Mouse (Mus musculus): ENCODE data around the gene Psg17. TPM values are rescaled to one million over a fixed set of nuclear protein-coding genes. Genes with fewer than 3 reads are reported as not detected.
"Not testable (repeated sequence)": the region's sequence is repeated elsewhere in the genome, so short reads cannot be mapped to it uniquely, and the experiment has no call there.

The Psg17 gene
- polyA plus RNA-seq (2016; fragmentation: Nextera tagmentation; extraction: Ambion mirVana) = not detected in 2 replicates

DNA sequence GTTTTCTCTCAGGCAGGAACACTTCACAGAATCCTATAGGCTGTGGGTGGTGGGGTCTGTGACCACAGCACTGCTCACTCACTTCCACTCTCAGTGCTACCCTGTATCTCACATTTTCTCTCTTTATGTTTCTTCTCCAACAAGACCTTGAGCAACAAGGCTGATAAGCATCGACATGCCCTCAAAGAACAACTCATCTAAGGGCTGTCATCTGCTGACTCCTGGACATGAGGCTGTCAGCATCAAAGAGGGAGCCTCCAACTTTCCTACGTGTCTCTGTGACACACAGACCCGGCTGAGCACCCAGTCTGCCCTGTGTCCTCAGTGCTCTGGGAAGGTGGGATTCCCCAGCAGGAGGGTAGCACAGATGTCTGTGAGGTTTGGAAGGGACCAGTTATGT is at the start of gene Psg17:
Psg17 (minus strand) TSS at position 101 of the 400 bp plus-strand sequence.
- WGBS = 71% methylated on average over 3 of the region's 3 CpGs
- no peaks in the 10 kb centered on the region for H3K9me3 ChIP-seq (replicated peaks)
- H3K36me3 ChIP-seq = no peaks in the 10 kb centered on the region

DNA sequence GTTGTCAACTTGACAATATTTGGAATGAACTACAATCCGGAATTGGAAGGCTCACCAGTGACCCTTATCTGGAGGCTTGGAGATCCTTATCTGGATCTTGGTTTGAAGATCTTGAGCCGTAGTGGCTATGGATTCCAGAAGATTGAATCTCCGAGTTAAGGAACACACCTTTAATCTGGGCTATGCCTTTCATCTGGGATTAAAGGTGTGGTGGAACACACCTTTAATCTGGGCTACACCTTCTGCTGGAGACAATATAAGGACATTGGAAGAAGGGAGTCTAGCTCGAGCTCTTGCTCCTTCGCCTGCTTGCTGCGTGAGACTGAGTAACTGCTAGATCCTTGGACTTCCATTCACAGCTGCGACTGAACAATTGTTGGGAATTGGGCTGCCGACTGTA is 49.6 kb upstream of the Psg17 start, which contains the start of gene Pglyrp1:
Pglyrp1 (plus strand) TSS at position 301 of the 400 bp plus-strand sequence.
- not testable (repeated sequence) for H3K27me3 ChIP-seq (ENCODE audit: low read depth, poor library complexity, severe bottlenecking); DNase-seq (ENCODE audit: low spot score); H3K4me1 ChIP-seq; H3K9me3 ChIP-seq (replicated peaks); H3K4me3 ChIP-seq; H3K36me3 ChIP-seq; H3K27ac ChIP-seq
- 100% methylated on average over 1 of the region's 8 CpGs for WGBS

More for the DNA sequence above, at the start of gene Psg17:
- Histone ChIP-seq H3K27me3 (ENCODE audit: low read depth, poor library complexity, severe bottlenecking) (no peaks in the 10 kb centered on the region), H3K27ac (no peak within 1 kb of the TSS), H3K4me3 (no peak within 1 kb of the TSS), H3K4me1 (no peaks in the 10 kb centered on the region)
- DNase-seq (ENCODE audit: low spot score) = peak; percentile 13

DNA sequence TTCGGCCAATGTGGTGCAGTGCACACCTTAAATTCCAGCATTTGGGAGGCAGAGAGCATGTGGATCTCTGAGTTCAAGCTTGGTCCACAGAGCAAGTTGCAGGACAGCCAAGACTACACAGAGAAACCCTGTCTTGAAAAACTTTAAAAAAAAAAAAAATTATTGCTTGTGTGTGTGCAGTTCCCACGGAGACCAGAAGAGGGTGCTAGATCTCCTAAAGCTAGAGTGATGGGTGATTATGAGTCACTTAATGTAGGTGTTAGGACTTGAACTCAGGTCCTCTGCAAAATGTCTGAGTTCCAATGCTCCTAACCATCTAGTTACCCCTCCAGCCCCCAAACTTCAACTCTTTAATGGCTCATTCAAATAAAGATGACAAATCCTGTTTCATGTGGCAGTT is 47.1 kb upstream of the Psg17 start:
- no peak for DNase-seq (ENCODE audit: low spot score)
- H3K27ac ChIP-seq = no peak overlapping the region
- no peaks in the 10 kb centered on the region for H3K27me3 ChIP-seq (ENCODE audit: low read depth, poor library complexity, severe bottlenecking)
- no peaks in the 10 kb centered on the region for H3K9me3 ChIP-seq (replicated peaks)
- peaks cover 10% of the 10 kb centered on the region for H3K4me1 ChIP-seq
- H3K36me3 ChIP-seq = no peaks in the 10 kb centered on the region
- no peak overlapping the region for H3K4me3 ChIP-seq
- WGBS = 83% methylated on average over 2 of the region's 2 CpGs

DNA sequence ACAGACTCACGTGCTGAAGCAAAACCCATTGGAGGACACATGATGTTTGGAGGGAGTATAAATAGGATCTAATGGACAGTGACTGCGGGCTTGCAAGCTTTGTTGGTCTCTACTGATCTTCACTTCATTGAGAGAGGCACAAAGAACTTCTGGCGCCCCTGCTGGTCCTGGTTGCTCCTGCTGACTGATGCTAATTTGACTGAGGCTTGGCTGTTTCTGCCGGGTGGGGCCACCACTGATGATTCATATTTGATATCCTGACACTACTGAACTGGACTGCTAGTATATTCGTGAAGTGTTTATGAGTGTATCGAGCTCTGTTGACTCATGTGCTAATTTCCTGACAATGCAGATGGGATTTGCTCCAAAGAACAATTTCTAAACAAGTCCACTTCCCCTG is 41.4 kb upstream of the Psg17 start:
- DNase-seq (ENCODE audit: low spot score) = no peak
- H3K36me3 ChIP-seq = no peaks in the 10 kb centered on the region
- 84% methylated on average over 6 of the region's 6 CpGs for WGBS
- H3K4me1 ChIP-seq = no peaks in the 10 kb centered on the region; the same call in 1 of the 2 replicates
- no peaks in the 10 kb centered on the region for H3K27me3 ChIP-seq (ENCODE audit: low read depth, poor library complexity, severe bottlenecking)
- H3K9me3 ChIP-seq (replicated peaks) = no peaks in the 10 kb centered on the region
- H3K4me3 ChIP-seq = no peak overlapping the region
- no peak overlapping the region for H3K27ac ChIP-seq

DNA sequence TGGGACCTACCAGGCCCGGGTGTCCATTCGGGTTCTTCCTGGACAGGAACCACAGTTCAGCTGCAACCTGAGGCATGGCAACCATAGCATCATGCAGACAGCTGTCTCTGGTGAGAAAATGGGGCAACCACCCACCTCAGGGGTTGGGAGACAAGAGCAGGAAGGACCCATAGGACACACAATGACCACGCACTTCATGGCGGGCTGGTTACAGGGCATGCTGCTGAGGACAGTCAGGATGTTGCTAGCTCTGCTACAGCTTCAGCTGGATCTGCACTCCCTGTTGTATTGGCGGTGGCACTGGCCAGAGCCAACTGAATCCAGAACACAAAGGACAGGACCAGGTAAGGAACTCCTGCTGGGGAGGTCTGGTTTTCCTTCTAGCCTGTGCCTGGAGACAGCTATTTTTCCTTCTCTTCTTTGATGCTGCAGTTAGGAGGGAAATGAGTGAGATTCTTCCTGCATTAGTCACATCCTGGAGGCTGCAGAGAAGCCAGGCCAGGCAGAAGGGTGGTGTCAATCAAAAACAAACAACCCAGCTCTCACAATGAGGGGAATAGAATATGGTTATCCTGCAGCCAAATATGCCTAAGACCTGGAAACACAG is 37.0 kb upstream of the Psg17 start:
- WGBS = 82% methylated on average over 5 of the region's 5 CpGs
- no peaks in the 10 kb centered on the region for H3K27me3 ChIP-seq (ENCODE audit: low read depth, poor library complexity, severe bottlenecking)
- no peak overlapping the region for H3K4me3 ChIP-seq
- no peaks in the 10 kb centered on the region for H3K9me3 ChIP-seq (replicated peaks)
- no peaks in the 10 kb centered on the region; the same call in 1 of the 2 replicates for H3K4me1 ChIP-seq
- no peaks in the 10 kb centered on the region for H3K36me3 ChIP-seq
- H3K27ac ChIP-seq = no peak overlapping the region
- no peak for DNase-seq (ENCODE audit: low spot score)

DNA sequence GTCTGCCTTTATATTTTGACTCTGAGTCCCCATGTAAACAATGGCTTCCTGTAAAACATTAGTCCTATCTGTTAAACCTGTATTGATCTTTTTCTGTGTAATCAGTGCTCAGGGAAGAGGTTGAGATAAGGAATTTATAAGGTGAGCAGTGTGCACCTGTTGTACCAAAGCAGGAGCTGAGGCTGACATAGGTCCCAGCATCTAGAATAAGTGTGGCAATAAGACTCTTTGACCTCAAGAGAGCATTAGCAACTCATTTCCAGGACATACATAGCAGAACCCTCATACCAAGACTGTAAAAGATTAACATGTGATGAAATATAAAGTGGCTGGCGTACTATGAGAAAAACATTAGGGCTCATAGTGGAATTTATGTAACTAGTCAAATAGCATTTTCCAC is 27.0 kb upstream of the Psg17 start:
- WGBS = 96% methylated on average over 1 of the region's 1 CpGs

DNA sequence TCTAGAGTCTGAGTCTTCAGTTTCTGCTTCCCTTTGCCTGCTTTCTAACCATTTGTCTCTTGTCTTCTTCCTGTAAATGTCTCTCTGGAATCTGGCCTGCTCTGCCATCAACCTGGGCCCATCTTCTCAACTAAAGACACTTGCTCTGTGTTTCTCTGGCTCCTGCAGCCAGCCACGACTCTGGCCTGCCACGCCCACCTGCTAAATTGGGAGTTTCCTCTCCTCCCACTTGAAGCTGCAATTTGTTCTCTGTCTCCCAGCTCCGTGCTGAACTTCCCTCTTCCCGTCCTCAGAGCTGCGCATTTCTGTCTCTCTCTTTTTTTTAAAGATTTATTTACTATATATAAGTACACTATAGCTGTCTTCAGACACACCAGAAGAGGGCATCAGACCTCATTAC is 23.4 kb upstream of the Psg17 start:
- Histone ChIP-seq H3K36me3 (no peaks in the 10 kb centered on the region), H3K27me3 (ENCODE audit: low read depth, poor library complexity, severe bottlenecking) (no peaks in the 10 kb centered on the region), H3K4me1 (peaks cover 10% of the 10 kb centered on the region), H3K4me3 (no peak overlapping the region), H3K27ac (no peak overlapping the region), H3K9me3 (replicated peaks) (no peaks in the 10 kb centered on the region)
- WGBS = 35% methylated on average over 5 of the region's 5 CpGs
- no peak for DNase-seq (ENCODE audit: low spot score)

More for the DNA sequence above, 27.0 kb upstream of the Psg17 start:
- Histone ChIP-seq H3K27ac (no peak overlapping the region), H3K4me3 (no peak overlapping the region), H3K9me3 (replicated peaks) (no peaks in the 10 kb centered on the region), H3K27me3 (ENCODE audit: low read depth, poor library complexity, severe bottlenecking) (no peaks in the 10 kb centered on the region), H3K36me3 (no peaks in the 10 kb centered on the region), H3K4me1 (no peaks in the 10 kb centered on the region)
- no peak for DNase-seq (ENCODE audit: low spot score)

DNA sequence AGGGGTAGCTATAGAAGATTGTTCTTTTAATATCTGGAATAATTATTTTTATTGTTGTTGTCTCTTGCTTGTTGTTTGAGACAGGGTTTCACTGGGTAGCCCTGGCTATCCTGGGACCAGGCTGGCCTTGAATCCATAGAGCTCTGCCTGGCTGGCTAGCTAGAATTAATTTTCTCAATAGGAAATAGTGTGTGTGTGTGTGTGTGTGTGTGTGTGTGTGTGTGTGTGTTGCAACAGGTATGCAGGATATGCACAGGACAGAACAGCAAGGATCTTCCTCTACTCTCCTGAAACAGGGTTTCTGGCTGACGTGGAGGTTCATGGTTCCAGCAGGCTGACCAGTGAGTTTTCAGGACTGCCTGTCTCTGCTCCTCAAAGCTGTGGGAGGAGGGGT is 19.8 kb upstream of the Psg17 start:
- Histone ChIP-seq H3K4me1 (peaks cover 10% of the 10 kb centered on the region), H3K27me3 (ENCODE audit: low read depth, poor library complexity, severe bottlenecking) (no peaks in the 10 kb centered on the region), H3K36me3 (no peaks in the 10 kb centered on the region), H3K27ac (no peak overlapping the region; the same call in 1 of the 2 replicates), H3K9me3 (replicated peaks) (no peaks in the 10 kb centered on the region), H3K4me3 (peak overlapping the region; percentile 44)
- DNase-seq (ENCODE audit: low spot score) = no peak
- 86% methylated on average over 1 of the region's 1 CpGs for WGBS

DNA sequence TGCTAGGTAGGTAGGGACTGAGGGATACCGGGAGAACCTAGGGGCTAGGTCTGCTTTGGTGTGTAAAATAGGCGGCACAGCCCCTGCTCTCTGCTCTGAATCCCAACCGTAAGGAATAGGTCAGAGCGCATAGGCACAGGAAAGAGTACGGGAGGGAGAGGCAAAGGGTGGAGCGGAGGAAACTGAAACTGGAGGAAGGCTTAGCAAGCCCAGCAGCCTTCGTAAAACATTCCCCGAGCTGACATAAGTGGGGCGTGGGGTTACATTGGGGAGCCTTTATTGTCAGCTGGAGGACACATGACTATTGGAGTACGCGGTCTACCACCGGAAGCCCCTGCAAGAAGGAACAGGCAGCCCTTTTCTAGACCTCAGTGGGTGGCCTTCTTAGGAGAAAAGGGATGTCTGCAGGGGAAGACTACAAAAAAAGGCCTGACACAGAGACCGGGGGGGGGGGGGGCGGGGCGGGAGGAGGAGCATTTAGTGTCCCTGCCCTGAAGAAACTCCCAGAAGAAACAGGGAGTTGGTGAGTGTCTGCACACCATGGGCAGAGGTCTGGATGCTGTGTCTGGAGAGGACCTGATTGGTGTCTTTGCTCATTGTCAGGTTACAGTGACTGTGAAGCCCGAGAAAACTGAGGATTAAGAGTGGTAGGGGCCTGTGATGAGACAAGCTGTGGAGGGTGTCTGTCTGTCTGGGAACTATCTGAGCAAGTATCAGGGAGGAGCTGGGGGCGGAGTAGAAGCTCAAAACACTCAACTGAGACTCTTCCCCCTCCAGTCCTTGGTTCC is 19.2 kb upstream of the Psg17 start:
- DNase-seq (ENCODE audit: low spot score) = peak; percentile 57
- WGBS = 7% methylated on average over 14 of the region's 17 CpGs
- Histone ChIP-seq H3K9me3 (replicated peaks) (no peaks in the 10 kb centered on the region), H3K4me3 (peak overlapping the region; percentile 44), H3K27me3 (ENCODE audit: low read depth, poor library complexity, severe bottlenecking) (no peaks in the 10 kb centered on the region), H3K27ac (peak overlapping the region; percentile 53), H3K36me3 (no peaks in the 10 kb centered on the region), H3K4me1 (peaks cover 10% of the 10 kb centered on the region)

DNA sequence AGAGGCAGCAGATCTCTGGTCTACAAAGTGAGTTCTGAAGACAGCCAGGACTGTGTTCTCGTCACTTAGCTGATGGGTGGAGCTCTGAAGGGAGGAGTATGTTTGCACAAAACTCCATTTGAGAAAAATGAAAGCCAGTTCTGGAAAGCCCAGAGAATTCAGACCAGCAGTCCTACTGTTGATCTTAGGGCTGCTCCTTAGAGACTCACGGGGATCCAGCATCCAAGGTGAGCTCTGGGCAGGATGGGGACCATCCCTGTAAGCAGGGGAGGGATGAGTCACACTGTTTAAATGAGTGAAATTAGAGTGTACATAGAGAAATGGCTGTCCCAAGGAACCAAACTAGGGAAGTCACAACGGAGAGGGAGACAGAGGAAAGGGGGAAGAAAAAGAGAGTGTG is 18.5 kb upstream of the Psg17 start, which contains the start of gene Mill2:
Mill2 (plus strand) TSS at position 102 of the 400 bp plus-strand sequence.
- H3K27me3 ChIP-seq (ENCODE audit: low read depth, poor library complexity, severe bottlenecking) = no peaks in the 10 kb centered on the region
- no peak for DNase-seq (ENCODE audit: low spot score)
- peak within 1 kb of the TSS; percentile 44 for H3K4me3 ChIP-seq
- peak within 1 kb of the TSS; percentile 53; the same call in 1 of the 2 replicates for H3K27ac ChIP-seq
- no peaks in the 10 kb centered on the region for H3K36me3 ChIP-seq
- H3K9me3 ChIP-seq (replicated peaks) = no peaks in the 10 kb centered on the region
- 26% methylated on average over 3 of the region's 3 CpGs for WGBS
- H3K4me1 ChIP-seq = peaks cover 10% of the 10 kb centered on the region

DNA sequence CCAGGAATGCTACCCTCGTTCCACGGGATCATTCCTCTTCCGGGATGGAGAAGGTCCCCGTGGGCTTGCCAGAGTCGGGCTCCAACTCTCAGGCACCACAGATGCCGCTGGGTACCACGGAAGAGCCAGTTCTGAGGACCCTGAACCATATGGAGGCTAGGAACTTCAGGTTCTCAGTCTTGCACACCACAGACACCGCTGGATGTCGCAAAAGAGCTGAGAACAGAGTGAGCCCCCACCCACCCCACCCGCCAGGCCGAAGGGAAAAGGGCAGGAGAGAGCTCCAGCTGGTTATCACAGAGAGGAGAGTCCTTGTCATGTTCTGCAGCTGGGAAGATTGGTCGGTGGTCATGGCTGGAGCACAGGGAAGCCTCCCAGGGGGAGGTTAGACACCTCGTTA is 10.9 kb upstream of the Psg17 start:
- no peak overlapping the region for H3K27ac ChIP-seq
- H3K4me3 ChIP-seq = no peak overlapping the region
- WGBS = 47% methylated on average over 13 of the region's 13 CpGs
- H3K36me3 ChIP-seq = no peaks in the 10 kb centered on the region
- peaks cover 5% of the 10 kb centered on the region; the same call in 1 of the 2 replicates for H3K4me1 ChIP-seq
- no peak for DNase-seq (ENCODE audit: low spot score)
- H3K27me3 ChIP-seq (ENCODE audit: low read depth, poor library complexity, severe bottlenecking) = no peaks in the 10 kb centered on the region
- no peaks in the 10 kb centered on the region for H3K9me3 ChIP-seq (replicated peaks)

DNA sequence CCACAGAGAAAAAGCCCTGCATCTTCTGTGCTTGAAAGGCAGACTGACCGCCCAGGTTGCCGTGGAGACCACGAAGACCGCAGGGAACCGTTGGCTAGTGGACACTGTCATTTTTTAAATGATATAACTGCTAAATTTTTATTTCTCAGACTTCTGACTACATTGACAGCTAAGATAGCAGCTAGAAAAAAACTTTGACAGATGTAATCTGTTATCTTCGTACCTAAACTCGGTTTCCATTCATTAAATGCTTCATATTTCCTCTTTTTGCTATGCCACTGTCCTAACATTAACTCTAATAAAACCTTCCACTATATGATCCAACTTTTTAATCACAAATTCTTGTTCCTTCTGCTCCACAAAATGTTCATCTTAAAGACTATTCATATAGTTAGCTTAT is 8.1 kb upstream of the Psg17 start:
- 91% methylated on average over 7 of the region's 7 CpGs for WGBS
- no peak for DNase-seq (ENCODE audit: low spot score)

DNA sequence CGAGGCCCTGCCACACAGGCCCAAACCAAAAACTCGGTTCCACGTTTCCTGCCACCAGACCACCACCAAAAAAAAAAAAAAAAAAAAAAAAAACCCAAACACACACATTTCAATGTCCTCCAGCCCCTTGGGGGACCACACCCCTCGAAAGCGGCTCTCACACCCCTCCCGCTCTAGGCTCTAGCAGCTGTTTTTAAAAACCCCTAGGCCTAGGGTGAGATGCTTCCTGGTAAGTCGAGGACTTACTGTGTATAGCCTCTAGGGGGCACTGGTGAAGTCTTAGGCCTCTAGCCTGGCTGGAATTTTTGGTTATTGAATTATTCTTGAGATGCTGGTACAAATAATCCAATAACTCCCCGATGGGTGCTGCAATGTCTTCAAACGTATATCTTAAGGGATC is 7.2 kb upstream of the Psg17 start:
- no peak overlapping the region for H3K27ac ChIP-seq
- no peak overlapping the region for H3K4me3 ChIP-seq
- no peak for DNase-seq (ENCODE audit: low spot score)
- no peaks in the 10 kb centered on the region for H3K36me3 ChIP-seq
- WGBS = 66% methylated on average over 9 of the region's 9 CpGs
- H3K4me1 ChIP-seq = peaks cover 5% of the 10 kb centered on the region; the same call in 1 of the 2 replicates
- H3K27me3 ChIP-seq (ENCODE audit: low read depth, poor library complexity, severe bottlenecking) = no peaks in the 10 kb centered on the region
- H3K9me3 ChIP-seq (replicated peaks) = no peaks in the 10 kb centered on the region

More for the DNA sequence above, 8.1 kb upstream of the Psg17 start:
- Histone ChIP-seq H3K36me3 (no peaks in the 10 kb centered on the region), H3K4me1 (peaks cover 5% of the 10 kb centered on the region; the same call in 1 of the 2 replicates), H3K27me3 (ENCODE audit: low read depth, poor library complexity, severe bottlenecking) (no peaks in the 10 kb centered on the region), H3K9me3 (replicated peaks) (no peaks in the 10 kb centered on the region), H3K27ac (no peak overlapping the region), H3K4me3 (no peak overlapping the region)
